Mouse (Mus musculus): Measurements from ENCODE around the gene Cbx5. TPM values are rescaled to one million over a fixed set of nuclear protein-coding genes. Genes with fewer than 3 reads are reported as not detected.

The Cbx5 gene
- polyA plus RNA-seq (2017; shearing (Covaris generic)): 10 to 100 TPM in 1 of 2 experiments, 1 to 10 TPM in 1; 8.8 to 11.4 TPM

DNA sequence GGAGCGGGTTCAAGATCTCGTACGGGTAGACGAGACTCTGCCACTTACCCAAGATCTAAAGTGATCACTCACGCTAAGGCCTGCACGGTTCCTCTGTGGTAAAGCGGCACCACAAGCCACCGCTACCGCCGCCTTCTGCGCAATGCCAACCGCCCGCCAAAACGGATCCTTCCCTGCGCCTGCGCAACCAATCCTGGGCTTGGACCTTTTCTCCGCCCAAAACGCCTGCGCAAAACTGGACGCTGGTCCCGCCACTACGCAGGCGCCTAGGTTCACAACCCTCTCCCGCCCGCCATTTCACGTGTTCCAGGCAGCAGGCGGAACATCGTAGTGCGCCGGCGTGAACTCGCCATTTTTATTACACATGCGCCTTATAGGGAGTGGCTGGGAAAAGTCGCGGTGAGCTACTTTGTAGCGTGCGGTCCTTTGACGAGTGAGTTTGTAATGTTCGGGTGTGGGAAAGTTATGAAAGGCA is at the start of gene Cbx5:
TSS of gene Cbx5 (minus strand) at position 132 of the 475 bp plus-strand sequence.

DNA sequence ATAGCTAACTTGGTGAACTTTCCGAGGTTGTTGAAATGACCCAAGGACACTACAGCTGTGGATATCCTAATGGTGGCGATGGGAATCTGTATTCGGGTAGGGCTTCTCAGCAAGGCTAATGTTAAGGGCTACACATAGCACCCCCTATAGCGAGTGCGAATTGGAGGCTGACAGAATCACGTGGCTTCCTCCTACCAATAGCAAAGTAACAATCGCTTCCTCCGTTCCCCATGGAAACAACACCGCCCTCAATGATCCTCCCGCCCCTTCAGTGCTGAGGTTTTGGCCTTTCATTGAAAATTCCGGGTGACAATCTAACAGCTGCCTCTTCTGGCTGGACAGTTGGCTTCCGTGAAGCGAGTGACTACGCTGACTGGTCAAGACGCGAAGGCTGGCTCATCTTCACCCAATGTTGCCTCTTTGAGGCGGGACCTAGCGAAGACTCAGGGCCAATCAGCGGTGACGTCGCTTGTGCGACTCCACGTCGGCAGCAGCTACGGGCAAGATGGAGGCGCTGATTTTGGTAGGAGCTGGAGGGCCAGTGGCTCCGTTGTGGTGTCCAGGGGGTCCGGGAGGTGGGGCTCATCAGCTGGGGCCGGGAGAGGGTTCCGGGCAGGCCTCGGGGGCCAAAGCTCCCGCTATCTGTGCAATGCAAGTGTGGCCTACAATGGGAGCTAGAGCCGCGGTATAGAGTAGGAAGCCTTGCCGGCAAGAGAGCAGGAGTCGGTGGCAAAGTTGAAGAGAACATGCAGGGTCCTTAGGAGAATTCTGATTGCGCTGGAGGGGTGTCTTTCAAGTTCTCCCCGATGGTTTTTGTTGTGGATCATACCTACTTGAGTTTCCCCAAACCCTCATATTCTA is 33.0 kb upstream of the Cbx5 start, which contains the start of gene Copz1:
TSS of gene Copz1 (plus strand) at position 296 of the 861 bp plus-strand sequence.

GRCm38 (mm10) chr15:103257790-103258728 is 18.4 kb upstream of the Cbx5 start, which contains the start of gene Nfe2:
Gene Nfe2, minus strand, starts transcription at chr15:103258403.

DNA sequence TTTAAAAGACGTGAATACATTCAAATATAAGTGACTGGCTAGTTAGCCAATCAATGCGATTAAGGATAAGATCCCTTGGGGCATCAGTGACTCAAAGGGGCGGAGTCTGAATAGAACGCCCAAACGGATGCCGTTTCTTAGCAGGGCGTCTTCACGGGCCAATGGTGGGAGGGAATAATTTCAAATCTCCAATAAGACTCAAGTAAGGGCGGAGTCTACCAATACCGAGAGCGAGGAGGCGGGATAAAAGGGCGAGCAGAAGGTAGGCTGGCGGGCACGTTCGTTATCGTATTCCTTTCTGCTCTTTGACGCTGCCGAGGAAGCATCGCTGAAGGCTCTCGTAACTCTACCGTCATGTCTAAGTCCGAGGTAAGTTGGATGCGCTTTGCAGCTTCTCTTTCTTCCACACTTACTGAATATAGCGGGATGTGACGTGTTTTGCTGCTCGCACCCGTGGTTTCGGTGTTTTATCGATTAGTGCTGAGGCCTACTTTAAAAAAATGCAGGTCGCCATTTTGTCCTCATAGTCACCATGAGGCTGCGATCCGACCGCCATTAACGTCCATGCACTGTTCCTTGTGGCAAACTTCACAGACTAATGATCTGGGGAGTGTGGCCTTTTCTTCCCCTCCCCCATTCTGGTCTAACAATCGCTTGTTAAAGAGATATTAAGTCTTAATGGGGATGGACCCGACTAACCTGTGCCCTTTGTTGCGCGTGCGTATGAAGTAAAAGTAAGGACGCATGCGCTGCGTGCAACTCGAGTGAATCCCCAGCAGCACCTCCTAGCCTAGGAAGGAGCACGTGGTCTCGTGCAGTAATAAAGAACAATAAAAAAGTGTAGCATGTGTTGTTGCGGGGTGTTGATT is 778 bp upstream of the Cbx5 start, which contains the start of gene Hnrnpa1:
TSS of gene Hnrnpa1 (plus strand) at position 273 of the 869 bp plus-strand sequence.

GRCm38 (mm10) chr15:103167042-103167615 is 72.5 kb downstream of the Cbx5 start, which contains the start of gene Smug1:
Gene Smug1, minus strand, starts transcription at chr15:103167092.

Other genes starting within 250 kb of the Cbx5 start
- gene Hoxc8, start 249.2 kb downstream of the Cbx5 start, polyA plus RNA-seq (2017; shearing (Covaris generic)): under 1 TPM in 1 of 2 experiments, not detected in 1; 0.33 TPM
- under 1 TPM in 1 of 2 experiments, not detected in 1; 0.11 TPM for gene Hoxc6, start 241.6 kb downstream of the Cbx5 start, polyA plus RNA-seq (2017; shearing (Covaris generic))
- gene Hoxc4, start 220.9 kb downstream of the Cbx5 start, polyA plus RNA-seq (2017; shearing (Covaris generic)): not detected
- 1 to 10 TPM; 6.4 to 7.3 TPM for gene Smug1, start 72.7 kb downstream of the Cbx5 start, polyA plus RNA-seq (2017; shearing (Covaris generic))
- gene Hnrnpa1, start 616 bp upstream of the Cbx5 start, polyA plus RNA-seq (2017; shearing (Covaris generic)): 100 to 1,000 TPM; 125 to 170 TPM
- gene Nfe2, start 18.6 kb upstream of the Cbx5 start, polyA plus RNA-seq (2017; shearing (Covaris generic)): 1 to 10 TPM in 1 of 2 experiments, under 1 TPM in 1; 0.48 to 1.9 TPM
- gene Copz1, start 32.9 kb upstream of the Cbx5 start, polyA plus RNA-seq (2017; shearing (Covaris generic)): 100 to 1,000 TPM; 175 to 181 TPM
- not detected for gene Gpr84, start 70.8 kb upstream of the Cbx5 start, polyA plus RNA-seq (2017; shearing (Covaris generic))
- gene Zfp385a, start 100.3 kb upstream of the Cbx5 start, polyA plus RNA-seq (2017; shearing (Covaris generic)): under 1 TPM in 1 of 2 experiments, not detected in 1; 0.57 TPM
- 1 to 10 TPM; 2.8 to 3.4 TPM for gene Itga5, start 126.9 kb upstream of the Cbx5 start, polyA plus RNA-seq (2017; shearing (Covaris generic))
- gene Gtsf1, start 190.7 kb upstream of the Cbx5 start, polyA plus RNA-seq (2017; shearing (Covaris generic)): under 1 TPM in 1 of 2 experiments, not detected in 1; 0.68 TPM
- not detected for gene Gtsf2, start 208.7 kb upstream of the Cbx5 start, polyA plus RNA-seq (2017; shearing (Covaris generic))
- 100 to 1,000 TPM in 1 of 2 experiments, 10 to 100 TPM in 1; 90.2 to 144 TPM for gene Nckap1l, start 214.0 kb upstream of the Cbx5 start, polyA plus RNA-seq (2017; shearing (Covaris generic))

Data from activated CD4-positive, CD25-positive, alpha-beta regulatory T cell (primary cell).